Mouse (Mus musculus) embryo, embryonic 10.5 days (tissue): Measurements from ENCODE around the gene Tppp3.

Source experiments
- DNase-seq: peaks from one replicate; pipeline ENCODE4 v3.0.0-alpha.2; 2015; ENCODE audit warnings: low spot score

The Tppp3 gene

GRCm38 (mm10) chr8:105431743-105432515, 39.4 kb downstream of the Tppp3 start:
- no peak for DNase-seq

GRCm38 (mm10) chr8:105426878-105427277, 44.4 kb downstream of the Tppp3 start:
- DNase-seq = no peak

GRCm38 (mm10) chr8:105422006-105422405, 49.3 kb downstream of the Tppp3 start:
- no peak for DNase-seq

GRCm38 (mm10) chr8:105419800-105420199, 51.5 kb downstream of the Tppp3 start:
- DNase-seq = no peak

GRCm38 (mm10) chr8:105418992-105419391, 52.3 kb downstream of the Tppp3 start:
- DNase-seq = no peak
